Mouse (Mus musculus): ENCODE data around the gene Pde4d.

The Pde4d gene

DNA sequence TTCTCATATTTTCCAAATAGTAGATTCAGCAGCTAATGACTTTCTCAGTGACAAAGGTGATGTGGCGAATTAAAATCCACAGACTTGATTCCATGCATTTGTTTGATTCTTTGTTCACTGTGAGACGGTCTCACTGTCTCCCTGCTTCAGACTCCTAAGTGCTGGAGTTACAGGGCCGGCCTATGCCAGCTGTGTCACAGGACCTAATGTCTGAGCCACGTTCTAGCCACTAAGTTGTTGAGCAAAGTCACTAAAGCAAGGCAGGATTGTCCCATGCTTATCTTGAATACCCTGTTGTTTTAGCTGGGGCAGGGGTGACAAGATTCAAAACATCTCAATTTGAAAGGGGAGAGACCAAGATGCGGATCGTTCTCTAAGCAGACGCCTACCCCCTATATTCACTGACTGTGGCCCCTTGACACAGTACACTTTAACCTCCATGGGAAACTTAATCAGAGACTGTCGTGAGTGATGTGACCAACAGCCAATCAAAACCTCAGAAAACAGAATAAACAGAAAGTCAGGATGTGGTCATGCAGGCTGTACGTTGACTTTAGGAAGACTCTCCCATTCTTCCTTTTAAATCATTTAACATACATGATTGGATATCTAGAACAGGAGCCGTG, 1195.6 kb downstream of the Pde4d start:
- no peak for DNase-seq (ENCODE audit: low read depth in 2 of 2, low spot score in 2 of 2)

DNA sequence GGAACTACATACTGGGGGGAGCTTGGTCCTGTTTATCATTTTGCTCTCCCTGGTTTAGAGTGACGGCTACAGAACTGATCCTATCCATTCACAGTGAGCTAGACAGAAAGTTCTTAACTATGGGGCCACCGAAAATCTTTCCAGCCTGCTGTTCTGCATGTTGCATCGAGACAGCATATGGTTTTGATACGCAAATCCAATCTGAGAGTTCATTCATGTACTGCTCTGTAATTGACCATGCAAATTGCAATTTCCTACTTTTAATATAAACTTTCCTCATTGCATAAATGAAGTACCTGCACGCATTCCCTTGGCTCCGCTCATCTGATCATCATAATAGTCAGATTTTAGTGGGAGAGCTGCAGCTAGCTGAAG, 1196.1 kb downstream of the Pde4d start:
- no peak for DNase-seq (ENCODE audit: low read depth in 2 of 2, low spot score in 2 of 2)

DNA sequence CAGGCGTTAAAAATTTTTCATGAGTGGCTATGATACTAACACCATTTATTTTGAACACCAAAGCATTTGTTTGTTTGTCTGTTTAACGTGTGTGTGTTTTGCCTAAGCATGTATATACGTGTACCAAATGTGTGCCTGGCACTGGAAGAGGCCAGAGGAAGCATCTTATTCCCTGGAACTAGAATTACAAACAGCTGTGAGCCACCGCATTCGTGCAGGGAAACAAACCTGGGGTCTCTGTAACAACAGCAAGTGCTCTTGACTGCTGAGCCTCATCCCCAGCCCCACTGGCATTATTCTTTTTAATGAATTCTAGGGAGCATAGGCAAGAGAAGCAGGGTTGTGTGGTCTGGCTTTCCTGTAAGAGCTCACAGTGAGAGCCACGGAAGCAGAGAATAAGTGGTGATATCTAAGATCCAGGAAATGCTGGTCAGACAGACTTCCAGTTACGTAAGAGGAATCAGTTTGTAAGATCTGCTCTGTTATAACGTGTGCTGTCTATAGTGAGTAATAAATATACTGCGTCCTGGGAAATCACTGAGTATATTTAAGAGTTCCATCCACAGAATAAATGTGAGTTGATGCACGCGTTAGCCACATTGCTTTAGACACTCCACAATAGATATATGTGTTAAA, 1197.0 kb downstream of the Pde4d start:
- DNase-seq (ENCODE audit: low read depth in 2 of 2, low spot score in 2 of 2): no peak

DNA sequence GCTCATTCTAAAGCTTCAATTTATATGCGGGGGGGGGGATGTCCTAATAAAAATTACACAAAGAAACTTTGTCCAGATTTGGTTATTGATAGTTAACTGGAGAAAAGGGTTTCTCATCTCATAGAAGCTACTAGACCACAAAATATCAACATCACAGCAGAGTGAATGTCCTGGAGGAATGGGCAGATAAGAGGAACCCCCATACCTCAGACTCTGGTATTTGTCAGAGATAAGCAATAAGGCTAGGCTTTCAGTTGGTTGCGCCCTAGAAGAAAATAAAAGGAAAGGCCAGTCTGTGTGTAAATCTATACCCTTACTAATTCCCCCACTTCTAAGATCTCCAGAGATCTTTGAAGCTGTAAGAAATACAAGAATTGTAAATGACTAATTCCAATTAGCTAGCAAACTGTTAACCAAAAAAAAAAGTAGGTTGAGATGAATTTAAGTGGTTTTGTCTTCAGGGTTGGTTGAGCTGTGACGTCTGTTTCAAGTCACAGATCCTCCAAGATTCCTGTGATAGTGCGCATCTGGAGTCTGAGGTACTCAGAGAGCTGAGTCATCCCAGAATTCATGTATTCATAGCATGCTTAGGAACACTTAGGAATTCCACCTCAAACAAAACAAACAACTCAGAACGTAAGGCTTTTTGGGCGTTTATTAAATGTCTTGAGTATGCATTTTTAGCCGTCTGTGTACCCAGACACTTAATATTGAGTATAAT, 1197.9 kb downstream of the Pde4d start:
- DNase-seq (ENCODE audit: low read depth in 2 of 2, low spot score in 2 of 2): no peak

DNA sequence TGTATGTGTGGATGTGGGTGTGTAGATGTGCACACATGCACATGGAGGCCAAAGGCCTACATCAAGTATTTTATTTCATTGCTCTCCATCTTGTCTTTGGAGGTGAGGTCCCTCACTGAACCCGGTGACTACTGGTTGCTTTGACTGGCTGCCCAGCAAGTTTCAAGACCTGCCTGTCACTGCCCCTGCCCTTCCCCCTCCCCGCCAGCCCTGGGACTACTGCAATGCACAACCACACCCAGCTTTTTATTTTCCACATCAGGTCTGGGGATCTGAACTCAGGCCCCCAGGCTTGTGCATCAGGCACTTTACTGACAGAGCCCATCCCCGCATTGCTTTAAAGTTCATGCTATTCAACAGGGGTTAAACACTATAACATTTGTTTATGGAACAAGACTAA, 1198.6 kb downstream of the Pde4d start:
- no peak for DNase-seq (ENCODE audit: low read depth in 2 of 2, low spot score in 2 of 2)

DNA sequence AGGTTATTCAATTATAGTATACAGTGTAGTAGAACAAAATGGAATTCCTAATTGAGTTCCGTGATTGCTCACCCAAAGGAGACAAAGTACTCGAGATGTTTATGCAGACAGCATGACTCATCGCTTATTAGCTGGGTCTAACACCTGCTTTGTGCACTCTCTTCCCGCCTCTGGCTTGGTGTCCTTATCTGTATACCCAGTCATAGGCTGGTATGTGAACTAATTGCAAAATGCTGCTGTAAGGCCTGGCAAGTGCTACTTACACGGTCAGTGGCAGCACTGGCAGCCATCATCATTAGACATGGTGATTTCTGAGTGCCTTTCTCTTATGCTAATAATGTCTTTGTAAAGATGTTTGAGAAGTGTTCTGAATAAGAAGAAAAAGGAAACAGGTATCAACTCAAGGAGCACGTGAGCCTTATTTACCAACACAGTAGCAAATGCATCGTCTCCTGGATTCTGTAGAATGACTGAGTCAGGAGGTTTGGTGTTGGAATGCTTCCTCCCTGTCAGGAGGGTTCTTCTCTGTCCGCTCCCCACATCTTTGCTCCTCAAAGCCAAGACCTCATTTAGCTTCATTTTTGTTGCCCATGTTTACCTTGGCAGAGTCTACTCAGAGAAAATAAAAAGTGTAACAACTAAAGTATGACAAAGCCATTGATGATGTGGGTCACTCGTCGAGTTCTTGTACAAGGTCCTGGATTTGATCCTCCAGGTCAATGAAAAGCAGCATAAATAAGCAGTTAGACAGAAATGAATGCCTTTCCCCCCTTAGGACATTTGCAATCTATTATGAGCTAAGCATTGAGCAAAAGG, 1202.2 kb downstream of the Pde4d start:
- DNase-seq (ENCODE audit: low read depth in 2 of 2, low spot score in 2 of 2): no peak

DNA sequence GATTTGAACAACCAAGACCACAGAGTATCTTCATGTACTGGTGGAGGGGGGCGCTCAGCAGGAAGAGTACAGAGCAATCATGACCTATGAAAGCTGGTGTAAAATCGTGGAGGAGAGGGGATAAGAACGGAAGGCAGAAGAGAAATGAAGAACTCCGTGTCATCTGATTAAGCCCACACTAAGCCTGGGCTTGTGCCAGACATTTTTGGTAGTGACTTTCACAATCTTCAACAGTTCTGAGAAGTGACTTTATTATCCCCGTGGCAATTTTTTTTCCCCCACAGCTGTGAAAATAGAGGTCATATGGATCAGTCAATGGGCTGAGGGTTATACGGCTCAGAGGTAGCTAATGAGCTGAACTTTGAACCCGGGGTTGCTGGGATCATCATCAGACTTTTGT, 1202.9 kb downstream of the Pde4d start:
- DNase-seq (ENCODE audit: low read depth in 2 of 2, low spot score in 2 of 2): no peak

DNA sequence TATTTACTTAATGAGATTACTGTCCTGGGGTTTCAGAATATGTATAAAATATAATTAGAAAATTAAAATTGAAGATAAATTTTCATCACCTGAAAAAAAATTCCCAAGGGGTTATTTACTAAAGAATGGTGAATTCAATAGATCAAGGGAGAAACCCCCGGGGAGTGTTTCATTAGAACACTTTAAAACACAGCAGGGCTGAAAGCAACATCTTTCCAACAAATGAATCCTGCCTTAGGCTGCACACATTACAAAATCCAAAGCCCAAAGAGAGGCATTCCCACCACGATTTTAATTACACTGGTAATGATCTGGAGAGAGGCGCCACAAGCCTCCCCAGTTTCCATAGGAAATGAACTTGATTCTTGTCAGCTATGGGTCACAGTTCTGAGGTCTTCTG, 1205.6 kb downstream of the Pde4d start:
- no peak for DNase-seq (ENCODE audit: low read depth in 2 of 2, low spot score in 2 of 2)

DNA sequence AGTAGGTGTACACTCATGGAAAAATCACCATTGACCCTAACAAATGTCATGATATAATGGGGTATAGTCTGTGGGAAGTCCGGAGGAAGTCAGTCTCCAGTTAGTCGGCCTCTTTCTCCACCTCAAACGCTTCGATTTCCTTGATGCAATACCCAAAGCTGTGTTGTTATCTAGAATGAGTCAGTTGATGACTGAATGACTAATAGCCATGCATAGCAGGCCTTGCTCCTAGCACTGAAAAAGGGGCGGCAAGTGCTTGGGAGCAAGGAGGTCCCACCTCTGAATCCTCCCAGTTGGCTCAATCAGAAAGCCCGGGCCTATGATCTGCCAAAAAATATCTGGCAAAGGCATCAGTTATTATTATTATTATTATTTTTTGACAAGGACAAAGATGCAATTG, 1209.4 kb downstream of the Pde4d start:
- no peak for DNase-seq (ENCODE audit: low read depth in 2 of 2, low spot score in 2 of 2)

DNA sequence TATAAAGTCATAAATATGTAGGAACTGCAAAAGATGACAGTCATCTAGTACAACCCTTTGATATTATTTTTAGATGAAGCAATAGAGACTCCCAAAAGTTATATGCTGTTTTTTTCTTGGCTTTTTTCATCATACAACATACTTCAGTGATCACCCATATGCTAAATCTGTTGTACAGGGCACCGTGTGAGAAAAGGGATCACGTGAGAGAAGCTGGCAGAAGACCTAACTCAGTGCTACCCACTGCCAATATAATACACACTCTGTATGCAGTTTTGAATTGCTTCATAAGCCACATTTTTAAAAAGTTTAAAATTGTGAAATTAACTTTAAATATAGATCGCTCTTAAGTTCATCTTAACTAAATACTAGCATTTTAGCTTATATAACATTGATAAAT, 1211.6 kb downstream of the Pde4d start:
- no peak for DNase-seq (ENCODE audit: low read depth in 2 of 2, low spot score in 2 of 2)

DNA sequence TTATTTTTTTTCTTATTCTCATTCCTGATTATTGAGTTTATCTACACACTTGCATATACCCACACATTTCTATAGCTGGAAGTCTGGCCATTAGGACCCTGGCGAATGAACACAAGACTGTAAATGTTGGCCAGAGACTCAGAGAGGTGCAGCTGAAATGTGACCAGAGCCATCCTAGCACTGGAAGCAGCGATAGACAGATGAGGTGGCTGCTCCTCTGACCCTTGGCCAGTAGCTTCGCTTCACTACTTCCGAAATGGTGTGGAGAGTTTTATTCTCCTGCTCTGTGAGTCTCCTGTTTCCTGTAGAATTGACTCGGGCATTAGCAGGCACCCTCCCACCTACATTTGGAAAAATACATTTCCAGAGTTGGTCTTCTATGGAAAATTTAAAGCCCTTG, 1212.4 kb downstream of the Pde4d start:
- no peak for DNase-seq (ENCODE audit: low read depth in 2 of 2, low spot score in 2 of 2)

DNA sequence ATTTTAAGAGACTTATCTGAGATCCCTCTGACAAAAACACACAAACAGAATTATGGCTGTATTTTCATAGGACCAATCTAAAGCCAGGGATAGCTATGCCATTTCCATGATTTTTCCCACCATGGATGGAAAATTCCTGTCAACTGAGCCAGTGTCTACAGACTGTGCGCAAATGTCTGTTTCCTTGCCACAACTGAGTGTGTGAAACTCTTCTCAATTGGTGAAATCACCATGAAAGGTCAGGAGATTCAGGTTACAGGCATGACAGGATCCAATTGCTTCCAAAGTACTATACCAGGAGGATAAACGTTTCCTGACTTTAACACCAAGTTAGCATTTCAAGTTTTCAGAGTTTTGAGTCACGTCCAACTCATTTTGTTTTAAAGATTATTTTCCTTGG, 1213.0 kb downstream of the Pde4d start:
- DNase-seq (ENCODE audit: low read depth in 2 of 2, low spot score in 2 of 2): no peak

DNA sequence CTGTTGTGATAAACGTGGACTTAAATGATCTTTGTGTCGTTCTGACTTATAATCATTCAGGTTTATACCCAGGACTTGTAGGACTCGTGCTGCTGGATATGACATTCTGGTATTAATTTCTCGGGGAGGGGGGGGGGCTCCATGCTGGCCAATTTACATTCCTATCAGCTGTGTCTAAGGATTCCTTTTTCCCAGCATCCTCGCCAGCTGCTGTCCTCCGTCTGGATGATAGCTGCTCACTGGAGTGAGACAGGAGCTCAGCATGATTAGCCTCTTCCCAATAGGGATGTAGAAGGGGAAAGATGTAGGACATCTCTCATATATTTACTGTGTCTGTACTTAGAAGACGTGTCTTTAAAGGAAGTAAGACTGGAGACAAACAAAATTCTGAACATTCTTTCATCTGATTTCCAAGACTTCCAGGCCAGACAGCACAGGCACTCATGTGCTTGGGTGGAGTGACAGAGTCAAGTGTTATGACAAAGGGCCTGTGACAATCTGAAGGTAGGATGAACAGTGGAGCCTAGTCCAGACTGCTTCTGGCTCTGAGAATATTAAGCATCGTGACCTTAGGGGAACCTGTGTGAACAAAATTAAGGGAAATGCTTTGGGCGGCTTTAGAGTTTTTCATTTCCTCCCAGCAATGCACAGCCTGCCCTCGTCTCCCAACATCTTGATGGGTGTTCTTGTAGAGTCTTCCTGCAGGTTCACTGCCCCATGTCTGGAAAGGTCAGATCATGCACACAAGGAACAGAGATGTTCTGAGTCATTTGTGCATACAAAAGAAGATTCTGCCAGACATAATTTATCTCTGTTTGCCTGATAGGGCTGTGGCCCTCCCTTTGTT, 1215.4 kb downstream of the Pde4d start:
- no peak for DNase-seq (ENCODE audit: low read depth in 2 of 2, low spot score in 2 of 2)

DNA sequence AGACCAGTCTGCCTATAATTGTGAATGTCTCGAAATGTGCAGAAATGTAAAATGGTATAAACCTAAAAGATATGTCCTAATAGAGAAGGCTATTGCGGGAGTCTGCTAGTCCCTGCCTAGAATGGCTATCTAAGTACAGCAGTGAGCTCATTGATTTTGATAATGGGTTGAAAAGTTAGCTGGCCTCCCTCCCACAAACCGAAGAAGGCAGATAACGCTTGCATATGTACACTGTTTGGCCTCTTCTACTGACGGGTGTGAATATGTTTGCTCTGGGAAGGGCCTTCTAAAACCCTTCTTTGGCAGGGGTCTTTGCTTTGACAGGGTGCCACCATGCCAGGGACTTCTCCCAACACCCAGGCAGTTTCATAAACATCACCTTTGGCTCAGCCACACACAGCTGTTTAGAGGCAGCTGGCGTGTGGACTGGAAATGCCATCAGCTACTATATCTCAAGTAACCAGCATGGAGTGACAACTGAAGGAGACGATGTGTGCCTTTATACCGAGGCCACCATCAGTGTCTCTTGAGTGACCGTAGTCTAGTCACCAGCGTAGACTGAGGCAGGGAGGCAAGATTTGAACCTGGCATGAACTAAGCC, 1216.2 kb downstream of the Pde4d start:
- DNase-seq (ENCODE audit: low read depth in 2 of 2, low spot score in 2 of 2): no peak

DNA sequence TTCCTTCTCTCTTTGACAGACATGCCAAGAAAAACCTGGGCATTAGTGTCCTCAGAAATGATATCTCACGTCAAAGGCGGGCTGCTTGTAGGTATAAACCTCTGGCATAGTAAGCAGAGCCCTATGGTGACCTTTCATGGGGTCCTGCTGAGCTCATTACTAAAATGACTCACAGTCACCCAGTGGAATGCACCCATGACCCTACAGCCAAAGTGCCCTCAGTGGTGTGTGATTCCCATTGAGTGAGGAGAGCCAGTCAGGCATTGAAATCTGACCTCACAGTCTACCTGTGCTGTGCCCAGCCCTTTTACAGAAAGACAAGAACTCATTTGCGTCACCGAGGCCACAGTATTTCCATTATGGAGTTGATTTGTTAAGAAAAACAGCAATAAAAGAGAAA, 1220.2 kb downstream of the Pde4d start:
- DNase-seq (ENCODE audit: low read depth in 2 of 2, low spot score in 2 of 2): no peak

DNA sequence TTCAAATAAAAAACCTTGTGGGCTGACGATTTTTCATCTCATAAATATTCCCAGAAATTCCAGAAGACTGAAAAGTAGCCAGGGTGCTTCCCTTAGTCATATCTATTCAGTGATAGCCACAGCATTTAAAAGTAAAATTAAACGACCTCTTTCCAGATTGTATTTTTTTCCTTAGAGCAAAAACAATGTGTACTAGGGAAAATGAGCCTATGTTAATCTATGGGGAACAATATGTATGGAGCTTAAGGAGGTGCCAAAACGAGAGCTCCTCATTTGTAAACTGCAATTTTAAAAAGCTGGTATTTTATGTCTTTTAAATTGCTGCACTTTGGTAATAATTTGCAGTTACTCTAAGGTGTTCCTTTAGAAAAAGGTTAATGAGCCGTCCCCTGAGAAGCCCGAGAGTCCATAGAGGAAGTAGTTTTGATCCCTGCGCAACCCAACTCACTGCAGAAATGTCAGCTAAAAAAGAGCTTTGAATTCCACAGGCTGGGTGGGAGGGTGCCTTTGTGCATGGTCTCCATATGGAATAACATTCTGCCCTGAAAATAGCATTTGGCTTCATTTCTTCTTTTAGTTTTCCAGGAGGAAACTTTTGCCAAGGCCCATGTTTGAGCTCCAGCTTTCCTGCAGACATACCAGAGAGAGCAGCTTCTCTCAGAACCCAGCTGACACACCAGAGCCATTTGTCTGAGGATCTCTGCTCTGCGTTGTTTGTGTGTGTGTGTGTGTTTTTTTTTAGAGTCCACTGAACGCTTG, 1222.0 kb downstream of the Pde4d start:
- DNase-seq (ENCODE audit: low read depth in 2 of 2, low spot score in 2 of 2): no peak

DNA sequence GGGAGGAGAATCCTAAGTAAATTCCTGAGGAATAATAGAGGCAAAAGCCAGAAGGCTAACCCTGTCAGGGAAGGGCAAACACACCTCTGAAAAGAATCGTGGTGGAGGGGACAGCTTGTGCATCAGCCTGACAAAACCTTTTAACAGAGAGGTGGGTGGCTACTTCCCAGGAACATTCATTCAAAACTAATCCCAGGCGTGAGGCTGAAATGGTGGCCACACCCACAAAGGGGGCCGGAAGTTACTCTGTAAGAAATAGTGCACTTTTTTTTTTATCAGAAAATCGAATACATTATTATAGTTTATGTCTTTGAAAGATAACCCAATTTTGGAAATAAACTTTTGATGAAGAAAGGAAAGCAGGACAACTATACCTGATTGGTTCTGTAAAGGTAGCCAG, 1227.3 kb downstream of the Pde4d start:
- DNase-seq (ENCODE audit: low read depth in 2 of 2, low spot score in 2 of 2): no peak

DNA sequence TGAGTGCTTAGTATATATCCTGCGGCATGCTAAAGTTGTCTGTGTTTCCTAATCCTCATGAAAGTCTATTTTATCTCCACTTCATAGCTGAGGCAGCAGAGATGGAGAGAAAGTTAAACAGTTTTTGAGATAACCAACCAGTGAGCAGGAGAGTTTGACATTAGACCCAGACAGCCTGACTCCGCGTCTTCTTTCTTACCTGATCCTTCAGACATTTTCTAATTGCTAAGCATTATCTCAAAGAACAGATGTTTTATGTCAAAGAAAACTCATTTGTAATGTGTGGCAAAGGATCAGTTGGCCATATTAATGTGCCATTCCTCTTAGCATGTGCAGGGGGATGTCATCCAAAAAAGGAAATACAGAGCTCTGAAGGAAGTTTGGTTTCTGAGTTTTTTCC, 1227.9 kb downstream of the Pde4d start:
- DNase-seq (ENCODE audit: low read depth in 2 of 2, low spot score in 2 of 2): no peak

DNA sequence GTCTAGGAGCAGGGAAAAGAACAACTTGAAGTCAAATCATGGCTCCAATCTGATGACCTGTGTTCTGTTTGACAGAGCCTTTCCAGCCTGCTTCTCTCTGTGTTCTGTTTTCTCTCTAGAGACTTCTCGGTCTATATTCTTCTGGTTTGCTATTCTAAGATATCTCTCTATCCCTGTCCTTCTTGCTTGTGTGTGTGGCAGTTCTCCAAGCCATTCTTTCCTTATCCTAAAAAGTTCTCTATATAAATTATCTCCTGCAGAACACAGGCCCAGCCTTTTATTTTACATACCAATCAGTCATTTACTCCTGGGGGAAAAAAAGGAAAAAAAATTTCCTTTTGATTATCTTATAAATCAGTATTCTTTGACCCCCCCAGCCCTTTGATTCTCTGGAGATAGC, 1229.2 kb downstream of the Pde4d start:
- no peak for DNase-seq (ENCODE audit: low read depth in 2 of 2, low spot score in 2 of 2)

DNA sequence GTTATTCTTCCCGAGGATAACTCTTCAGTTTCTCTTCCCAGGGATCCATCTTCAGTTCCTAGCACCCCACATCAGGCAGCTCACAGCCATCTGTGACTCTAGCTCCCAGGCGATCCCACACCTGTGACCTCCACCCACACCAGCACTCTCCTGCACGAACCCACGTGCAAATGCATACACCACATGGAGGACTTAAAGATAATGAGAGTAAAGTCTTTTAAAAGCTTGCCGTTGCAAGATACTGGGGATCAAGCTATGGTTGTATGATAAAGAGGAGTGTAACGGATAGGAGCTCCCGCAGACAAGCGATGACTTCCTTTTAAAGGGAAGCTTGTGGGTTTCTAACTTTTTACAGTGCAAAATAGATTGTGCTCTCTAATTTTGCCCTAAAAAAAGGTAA, 1230.5 kb downstream of the Pde4d start:
- DNase-seq (ENCODE audit: low read depth in 2 of 2, low spot score in 2 of 2): no peak
